Mouse (Mus musculus) embryonic facial prominence, embryonic 13.5 days (tissue): ENCODE measurements around the gene Rngtt. TPM values are rescaled to one million over a fixed set of nuclear protein-coding genes. Genes with fewer than 3 reads are reported as not detected.
A peak's percentile ranks its signal among the peaks of the same experiment; 100 is the strongest.

Experiments
- ATAC-seq: fragments of 200-750 bp; cut with Nextera tagmentation; 2 replicates; pipeline ENCODE4 v1.8.0; 2017; ENCODE audit warnings: low read depth; ENCODE audit not compliant: insufficient number of reproducible peaks, insufficient read depth, low FRiP score, low TSS enrichment
- H3K27ac ChIP-seq: fragments of 300-500 bp; sonication (generic); 2 replicates; pipeline ENCODE4 v1.5.1; 2015; ENCODE audit warnings: moderate library complexity, mild to moderate bottlenecking, inconsistent platforms
- H3K27me3 ChIP-seq: fragments of 300-500 bp; sonication (generic); 2 replicates; pipeline ENCODE4 v1.6.1; 2015; ENCODE audit warnings: mild to moderate bottlenecking, inconsistent platforms
- H3K36me3 ChIP-seq: fragments of 300-500 bp; sonication (generic); 2 replicates; pipeline ENCODE4 v1.6.1; 2015; ENCODE audit warnings: mild to moderate bottlenecking, inconsistent platforms
- H3K4me1 ChIP-seq: fragments of 300-500 bp; sonication (generic); 2 replicates; pipeline ENCODE4 v1.6.1; 2015; ENCODE audit warnings: inconsistent platforms
- H3K4me2 ChIP-seq: fragments of 300-500 bp; sonication (generic); 2 replicates; pipeline ENCODE4 v1.6.1; 2015; ENCODE audit warnings: moderate library complexity, mild to moderate bottlenecking, inconsistent platforms
- H3K4me3 ChIP-seq: fragments of 300-500 bp; sonication (generic); 2 replicates; pipeline ENCODE4 v1.5.1; 2015; ENCODE audit warnings: mild to moderate bottlenecking, inconsistent platforms
- H3K9ac ChIP-seq: fragments of 300-500 bp; sonication (generic); 2 replicates; pipeline ENCODE4 v1.6.1; 2015; ENCODE audit warnings: mild to moderate bottlenecking, inconsistent platforms
- H3K9me3 ChIP-seq: fragments of 300-500 bp; sonication (generic); 2 replicates; pipeline ENCODE4 v1.6.1; 2016; ENCODE audit warnings: inconsistent platforms
- WGBS: fragments of 180-500 bp; shearing (Covaris S2); methylation state at CpG from one replicate; pipeline ENCODE4 v1.1.7; 2015; ENCODE audit warnings: mixed read lengths; 5-methylcytosine and 5-hydroxymethylcytosine counted together
- polyA plus RNA-seq: library from polyadenylated mRNA; unstranded; fragments of >200 nt; fragmentation: Nextera tagmentation; extraction: Ambion mirVana; gene quantifications from 2 replicates; pipeline ENCODE4 v1.2.1, GENCODE M21; 2015

Rngtt gene
- 30.8 and 32.3 TPM in 2 replicates for polyA plus RNA-seq

DNA sequence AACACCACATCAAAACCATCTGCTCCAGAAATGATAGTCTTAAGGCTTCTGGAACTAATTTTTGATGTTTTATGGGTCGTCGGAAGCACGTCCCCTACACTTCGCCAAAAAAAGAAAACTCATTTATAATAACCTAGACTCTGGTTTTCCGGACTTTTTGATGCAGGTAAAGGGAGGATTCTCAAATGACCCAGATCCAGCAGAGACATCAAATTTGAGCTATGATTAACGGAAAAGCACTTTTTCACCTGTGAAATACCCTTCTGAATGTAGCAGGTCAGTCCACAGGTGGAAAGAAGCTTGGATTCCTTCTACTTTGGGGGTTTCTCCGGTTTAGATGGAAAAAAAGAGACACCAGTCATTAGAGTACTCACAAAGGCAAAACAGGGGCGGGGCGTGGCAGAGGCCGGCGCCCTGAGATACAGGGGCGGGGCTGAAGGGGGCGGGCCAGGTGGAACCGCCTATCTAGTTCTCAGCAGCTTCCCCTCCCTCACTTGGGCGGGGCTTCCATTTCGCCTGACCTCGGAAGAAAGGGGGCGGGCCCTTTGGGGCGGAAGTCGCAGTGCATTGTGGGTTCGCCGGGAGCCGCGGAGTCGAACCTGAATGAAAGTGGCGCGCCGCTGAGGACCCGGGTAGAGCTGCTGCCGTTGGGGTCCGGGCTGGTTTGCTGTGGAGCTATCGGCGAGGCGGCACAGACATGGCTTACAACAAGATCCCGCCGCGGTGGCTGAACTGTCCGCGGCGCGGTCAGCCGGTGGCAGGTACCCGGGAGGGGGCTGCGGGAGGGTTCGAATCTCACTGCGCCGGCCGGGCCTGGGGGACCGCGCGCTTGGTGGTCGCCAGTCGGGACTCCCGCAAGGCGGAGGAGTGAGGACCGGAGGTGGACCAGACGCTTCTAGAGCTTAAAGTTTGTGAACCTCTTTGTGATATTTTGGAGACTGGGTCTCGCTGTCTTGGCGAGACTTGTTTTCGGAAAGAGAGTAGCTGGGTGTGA lies at the start of gene Rngtt:
Gene Rngtt, plus strand, starts transcription at position 548 of the 994 bp plus-strand sequence.
- no peaks in the 10 kb centered on the region for H3K36me3 ChIP-seq
- peak within 1 kb of the TSS; percentile 85 for H3K9ac ChIP-seq
- 2% methylated on average over 60 of the region's 60 CpGs for WGBS
- no peaks in the 10 kb centered on the region for H3K9me3 ChIP-seq
- H3K4me1 ChIP-seq = peaks cover 11% of the 10 kb centered on the region
- H3K27me3 ChIP-seq = no peaks in the 10 kb centered on the region
- H3K4me2 ChIP-seq = peak within 1 kb of the TSS; percentile 72
- peak within 1 kb of the TSS; percentile 77 for H3K27ac ChIP-seq
- peak within 1 kb of the TSS; percentile 84 for H3K4me3 ChIP-seq
- peak; percentile 90 for ATAC-seq

GRCm38 (mm10) chr4:33260311-33260710 lies 49.8 kb upstream of the Rngtt start:
- Histone ChIP-seq H3K9ac (no peak overlapping the region), H3K4me2 (no peak overlapping the region), H3K4me3 (no peak overlapping the region), H3K36me3 (no peaks in the 10 kb centered on the region), H3K27ac (no peak overlapping the region), H3K9me3 (no peaks in the 10 kb centered on the region), H3K27me3 (no peaks in the 10 kb centered on the region), H3K4me1 (0 out of 2 replicates have a peak, but pooled peaks cover 3% of the 10 kb centered on the region)
- no peak for ATAC-seq

DNA sequence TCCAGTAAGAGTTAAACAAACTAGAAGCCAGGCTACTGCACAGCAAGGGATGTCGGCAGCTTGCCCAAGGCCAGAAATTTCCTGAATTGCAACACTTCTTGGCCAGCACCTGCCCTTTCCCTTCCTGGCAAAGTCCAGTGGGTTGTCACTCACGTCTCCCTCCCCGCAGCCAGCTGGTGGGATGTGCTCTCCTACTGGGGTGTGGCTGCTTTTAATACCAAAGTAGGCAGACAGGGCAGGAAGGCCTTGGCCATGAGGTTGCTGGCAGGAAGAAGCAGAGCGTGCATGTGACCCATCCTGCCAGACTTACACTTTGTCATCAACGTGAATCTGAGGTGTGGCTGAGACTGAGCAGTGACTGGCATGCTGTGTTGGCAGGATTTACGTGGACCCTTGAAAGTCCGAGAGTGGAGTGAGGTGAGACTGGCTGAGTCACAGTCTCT lies 48.8 kb upstream of the Rngtt start:
- no peak overlapping the region for H3K4me2 ChIP-seq
- no peaks in the 10 kb centered on the region for H3K9me3 ChIP-seq
- 67% methylated on average over 7 of the region's 7 CpGs for WGBS
- H3K27ac ChIP-seq = no peak overlapping the region
- H3K4me1 ChIP-seq = 0 out of 2 replicates have a peak, but pooled peaks cover 3% of the 10 kb centered on the region
- H3K36me3 ChIP-seq = no peaks in the 10 kb centered on the region
- no peak overlapping the region for H3K9ac ChIP-seq
- H3K4me3 ChIP-seq = no peak overlapping the region
- H3K27me3 ChIP-seq = no peaks in the 10 kb centered on the region
- ATAC-seq = no peak

DNA sequence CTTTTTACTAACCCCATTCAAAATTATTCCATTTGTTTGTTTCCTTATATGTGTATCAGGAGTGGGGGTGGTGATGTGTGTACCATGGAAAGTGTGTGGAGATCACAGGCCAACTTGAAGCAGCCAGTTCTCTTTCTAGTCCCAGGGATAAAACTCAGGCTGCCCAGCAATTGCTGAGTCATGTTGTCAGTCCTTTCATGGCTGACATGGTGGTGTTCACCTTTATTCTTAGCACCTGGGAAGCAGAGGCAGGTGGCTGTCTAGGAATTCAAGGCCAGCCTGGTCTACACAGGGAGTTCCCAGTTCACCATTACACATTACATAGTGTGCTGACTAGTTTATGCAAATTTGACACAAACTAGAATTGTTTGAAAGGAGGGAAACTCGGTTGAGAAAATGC lies 47.2 kb upstream of the Rngtt start:
- H3K27ac ChIP-seq = no peak overlapping the region

DNA sequence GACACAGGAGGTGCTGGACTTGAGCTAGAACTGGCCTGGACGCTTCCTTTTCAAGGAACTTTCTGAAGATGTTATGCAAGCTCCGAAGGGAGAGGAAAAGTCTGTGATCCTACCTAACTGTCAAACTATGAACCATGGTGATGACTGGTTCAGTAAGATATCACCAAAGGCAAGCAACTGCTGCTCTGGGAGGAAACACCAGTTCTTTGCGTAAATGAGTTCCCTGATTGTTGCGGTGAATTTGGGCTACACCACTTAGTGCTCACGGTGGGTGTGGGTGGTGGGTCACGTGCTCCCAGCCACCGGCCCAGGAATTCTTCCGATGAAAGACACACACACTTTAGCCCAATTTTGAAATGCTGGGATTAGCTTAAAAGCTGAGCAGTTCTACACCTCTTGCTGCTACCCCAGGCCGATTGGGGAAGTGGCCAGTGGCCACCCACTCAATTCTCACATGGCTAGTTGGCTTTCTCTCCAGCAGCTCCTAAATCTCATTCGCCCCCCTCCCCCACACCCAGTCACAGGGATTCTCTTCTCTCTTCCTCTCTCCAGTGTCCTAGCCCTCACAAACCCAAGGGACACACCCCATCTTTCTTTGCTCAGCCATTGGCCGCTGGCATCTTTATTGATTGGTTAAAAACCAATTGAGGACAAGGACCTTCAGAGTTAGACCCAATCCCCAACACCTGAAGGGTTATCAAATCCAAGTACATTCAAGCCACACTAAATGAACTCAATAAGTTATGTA lies 45.0 kb upstream of the Rngtt start:
- Histone ChIP-seq H3K27me3 (no peaks in the 10 kb centered on the region), H3K9ac (no peak overlapping the region), H3K9me3 (0 out of 2 replicates have a peak, but pooled peaks cover 2% of the 10 kb centered on the region), H3K4me1 (0 out of 2 replicates have a peak, but pooled peaks cover 3% of the 10 kb centered on the region), H3K36me3 (no peaks in the 10 kb centered on the region), H3K27ac (no peak overlapping the region), H3K4me2 (no peak overlapping the region), H3K4me3 (no peak overlapping the region)
- no peak for ATAC-seq
- WGBS = 86% methylated on average over 11 of the region's 11 CpGs

More for the DNA sequence above, 47.2 kb upstream of the Rngtt start:
- Histone ChIP-seq H3K27me3 (no peaks in the 10 kb centered on the region), H3K4me3 (no peak overlapping the region), H3K36me3 (no peaks in the 10 kb centered on the region), H3K9ac (no peak overlapping the region), H3K9me3 (0 out of 2 replicates have a peak, but pooled peaks cover 2% of the 10 kb centered on the region), H3K4me1 (0 out of 2 replicates have a peak, but pooled peaks cover 3% of the 10 kb centered on the region), H3K4me2 (no peak overlapping the region)
- ATAC-seq = no peak
- 74% methylated on average over 1 of the region's 1 CpGs for WGBS

GRCm38 (mm10) chr4:33270386-33271314 lies 39.5 kb upstream of the Rngtt start:
- Histone ChIP-seq H3K9me3 (0 out of 2 replicates have a peak, but pooled peaks cover 2% of the 10 kb centered on the region), H3K27me3 (no peaks in the 10 kb centered on the region), H3K4me2 (no peak overlapping the region), H3K4me1 (no peaks in the 10 kb centered on the region), H3K36me3 (no peaks in the 10 kb centered on the region), H3K4me3 (no peak overlapping the region), H3K9ac (no peak overlapping the region), H3K27ac (no peak overlapping the region)
- ATAC-seq = no peak
- 84% methylated on average over 11 of the region's 11 CpGs for WGBS

- Histone ChIP-seq H3K9ac (no peak overlapping the region), H3K27ac (no peak overlapping the region), H3K27me3 (no peaks in the 10 kb centered on the region), H3K9me3 (no peaks in the 10 kb centered on the region), H3K4me2 (no peak overlapping the region), H3K4me3 (no peak overlapping the region), H3K4me1 (no peaks in the 10 kb centered on the region), H3K36me3 (no peaks in the 10 kb centered on the region)
- WGBS = 57% methylated on average over 3 of the region's 3 CpGs
- no peak for ATAC-seq
Observed at GRCm38 (mm10) chr4:33273437-33273836, 36.7 kb upstream of the Rngtt start.

GRCm38 (mm10) chr4:33281891-33282685 lies 28.0 kb upstream of the Rngtt start:
- H3K4me3 ChIP-seq = no peak overlapping the region
- no peak overlapping the region for H3K4me2 ChIP-seq
- ATAC-seq = no peak
- H3K9ac ChIP-seq = no peak overlapping the region
- no peaks in the 10 kb centered on the region for H3K4me1 ChIP-seq
- no peaks in the 10 kb centered on the region for H3K36me3 ChIP-seq
- no peaks in the 10 kb centered on the region for H3K27me3 ChIP-seq
- H3K27ac ChIP-seq = no peak overlapping the region
- H3K9me3 ChIP-seq = no peaks in the 10 kb centered on the region
- 68% methylated on average over 3 of the region's 3 CpGs for WGBS

DNA sequence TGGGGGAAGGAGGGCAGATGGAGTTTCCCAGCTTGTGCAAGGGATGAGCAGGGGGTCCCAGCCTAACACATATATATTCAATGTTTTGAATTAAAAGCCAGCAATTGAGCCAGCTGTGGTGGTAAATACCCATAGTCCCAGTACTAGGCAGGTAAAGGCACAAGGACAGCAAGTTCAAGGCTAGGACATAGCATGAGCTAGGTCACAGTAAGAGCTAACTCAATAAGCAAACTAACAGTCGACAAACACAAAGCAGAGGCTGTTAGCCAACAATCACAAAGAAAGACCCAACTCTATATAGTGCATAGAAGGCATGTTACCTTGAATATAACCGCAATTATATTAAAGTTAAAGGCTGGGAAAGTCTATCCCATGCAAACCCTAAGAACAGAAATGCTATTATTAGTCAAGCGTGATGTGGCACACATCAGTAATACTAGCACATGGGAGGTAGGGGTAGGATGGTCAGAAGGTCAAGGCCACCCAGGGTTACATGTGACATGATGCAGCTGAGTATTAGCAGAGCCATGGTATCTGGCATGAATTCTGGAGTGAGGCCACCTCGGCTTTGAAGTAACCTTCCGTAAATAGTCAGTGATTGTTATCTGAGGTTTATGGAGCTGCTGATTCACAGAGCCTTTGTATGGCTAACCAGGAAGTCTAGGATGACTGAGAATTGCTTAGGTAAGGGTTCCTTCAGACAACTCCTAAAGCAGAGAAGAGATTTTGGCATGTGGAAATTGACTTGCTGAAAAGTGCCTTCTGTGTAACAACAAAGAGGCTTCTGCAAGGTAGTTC lies 25.8 kb upstream of the Rngtt start:
- Histone ChIP-seq H3K36me3 (no peaks in the 10 kb centered on the region), H3K9ac (no peak overlapping the region), H3K27ac (no peak overlapping the region), H3K4me2 (no peak overlapping the region), H3K9me3 (no peaks in the 10 kb centered on the region), H3K27me3 (no peaks in the 10 kb centered on the region), H3K4me1 (0 out of 2 replicates have a peak, but pooled peaks cover 2% of the 10 kb centered on the region), H3K4me3 (no peak overlapping the region)
- no peak for ATAC-seq
- WGBS = 83% methylated on average over 5 of the region's 5 CpGs

DNA sequence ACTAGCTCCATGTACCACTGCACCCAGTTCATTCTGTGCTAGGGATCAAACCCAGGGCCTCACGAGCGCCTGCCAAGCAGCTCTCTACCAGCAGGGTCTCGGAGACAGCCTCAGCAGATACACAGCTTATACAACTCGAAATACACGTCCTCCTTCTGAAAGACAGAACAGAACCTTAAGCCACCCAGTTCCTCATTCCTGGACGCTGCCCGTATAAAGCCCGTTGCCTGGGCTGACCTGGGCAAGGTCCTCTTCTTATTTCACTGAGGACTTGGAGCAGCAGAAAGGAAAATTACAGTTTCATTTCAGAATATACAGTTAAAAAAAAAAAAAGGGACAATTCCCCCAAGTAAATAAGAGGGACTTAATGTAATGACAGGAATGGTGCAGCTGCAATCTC lies 24.7 kb upstream of the Rngtt start:
- no peaks in the 10 kb centered on the region for H3K9me3 ChIP-seq

More for the DNA sequence above, 24.7 kb upstream of the Rngtt start:
- no peak for ATAC-seq
- no peak overlapping the region for H3K9ac ChIP-seq
- WGBS = 82% methylated on average over 8 of the region's 8 CpGs
- 0 out of 2 replicates have a peak, but pooled peaks cover 6% of the 10 kb centered on the region for H3K4me1 ChIP-seq
- H3K4me3 ChIP-seq = no peak overlapping the region
- no peak overlapping the region for H3K27ac ChIP-seq
- no peak overlapping the region for H3K4me2 ChIP-seq
- no peaks in the 10 kb centered on the region for H3K36me3 ChIP-seq
- H3K27me3 ChIP-seq = no peaks in the 10 kb centered on the region
